Mouse (Mus musculus) adrenal gland, adult 2 months (tissue): ENCODE data around the gene Prpsap1. TPM values are rescaled to one million over a fixed set of nuclear protein-coding genes. Genes with fewer than 3 reads are reported as not detected.
"Not testable (repeated sequence)": the region's sequence is repeated elsewhere in the genome, so short reads cannot be mapped to it uniquely, and the experiment has no call there.

ENCODE experiments used
- DNase-seq: peaks from one replicate; pipeline ENCODE4 v3.0.0; 2021
- polyA plus RNA-seq: library from polyadenylated mRNA; depleted of rRNA; stranded (reverse); fragments of >200 nt; gene quantifications from 2 replicates; pipeline ENCODE4 v1.2.3, GENCODE M21; 2012
- total RNA-seq, 2 experiments: library from RNA; stranded (reverse); gene quantifications; 2 replicates each; pipeline ENCODE4 v1.2.3; 2021

The Prpsap1 gene
- total and polyA plus RNA-seq, 3 experiments, result 76.0 to 257 (median 85.0) TPM

GRCm38 (mm10) chr11:116488207-116488606 is 5.8 kb downstream of the Prpsap1 start:
- DNase-seq, result no peak

DNA sequence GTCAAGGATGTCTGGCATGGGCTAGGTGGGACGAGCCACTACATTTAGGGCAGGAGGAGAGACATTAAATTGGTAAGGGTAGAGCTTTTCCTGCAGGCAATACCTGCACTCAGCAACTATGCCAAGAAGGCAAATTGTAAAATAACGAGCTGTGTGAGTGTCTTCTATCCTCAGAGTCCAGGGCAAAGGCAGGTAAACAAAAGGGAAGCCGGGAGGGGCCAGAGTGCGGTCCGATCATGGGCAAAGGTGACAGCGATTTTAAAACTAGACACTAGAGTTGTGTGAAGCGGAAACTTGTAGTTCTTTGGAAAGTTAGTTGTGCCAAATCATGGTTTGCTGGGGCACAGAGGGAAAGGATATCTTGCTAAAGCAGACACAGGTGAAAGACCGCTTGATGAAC is 9.7 kb downstream of the Prpsap1 start:
- no peak for DNase-seq

DNA sequence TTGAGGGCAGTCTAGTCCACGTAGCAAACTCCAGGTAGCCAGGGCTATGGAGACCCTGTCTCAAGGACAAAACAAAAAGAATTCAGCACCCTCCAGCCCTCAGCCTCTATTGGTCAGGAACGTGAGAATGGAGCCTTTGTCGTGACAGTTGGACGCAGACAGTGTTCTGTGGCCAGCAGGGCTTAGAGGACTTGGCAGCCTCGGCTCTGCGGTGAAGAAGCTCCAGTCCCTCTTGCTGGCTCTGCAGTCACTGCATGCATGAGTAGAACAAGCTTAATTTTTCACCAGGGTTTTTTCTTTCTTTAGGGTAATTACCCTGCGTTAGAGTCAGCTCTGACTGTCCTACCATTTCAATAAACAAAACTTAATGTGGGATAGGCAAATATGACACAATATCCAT is 12.2 kb downstream of the Prpsap1 start:
- no peak for DNase-seq

DNA sequence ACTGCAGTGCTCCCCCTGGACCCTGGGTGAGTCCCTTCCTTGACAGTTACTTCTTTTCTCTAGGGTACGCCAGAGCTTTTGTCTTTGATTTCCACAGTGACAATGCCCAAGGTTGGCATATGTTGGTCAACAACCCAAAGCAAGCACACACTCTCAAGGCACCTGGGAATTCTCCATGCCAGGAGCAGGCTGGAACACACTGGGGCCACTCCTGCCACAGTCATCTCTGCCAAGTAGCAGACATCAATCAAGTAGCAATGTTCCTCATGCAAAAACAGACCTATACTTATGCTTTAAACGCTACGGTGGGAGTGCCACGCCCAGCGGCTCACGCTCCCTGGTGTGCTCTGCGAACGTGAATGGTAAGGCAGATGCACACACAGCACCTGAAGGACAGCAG is 13.0 kb downstream of the Prpsap1 start:
- DNase-seq, result no peak

DNA sequence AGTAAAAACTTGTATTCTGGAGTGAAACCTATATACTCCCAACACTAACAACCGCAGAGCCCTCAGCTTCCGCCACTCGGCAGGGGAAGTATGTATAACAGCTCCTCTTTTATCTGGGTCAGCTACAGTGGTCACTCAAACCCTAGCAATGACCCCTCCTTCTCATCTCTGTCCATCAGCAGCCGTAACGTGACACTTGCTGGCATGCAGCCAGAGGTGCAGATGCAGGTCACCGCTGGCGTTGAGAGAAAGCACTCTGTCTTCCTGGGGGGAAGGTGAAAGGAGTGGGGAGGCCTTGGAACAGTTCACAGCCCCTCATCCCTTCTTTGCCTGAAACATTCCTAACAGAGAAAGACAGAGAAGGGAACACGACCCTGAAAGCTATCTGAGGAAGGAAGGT is 14.2 kb downstream of the Prpsap1 start:
- no peak for DNase-seq

GRCm38 (mm10) chr11:116478978-116479377 is 15.0 kb downstream of the Prpsap1 start:
- DNase-seq, result no peak

DNA sequence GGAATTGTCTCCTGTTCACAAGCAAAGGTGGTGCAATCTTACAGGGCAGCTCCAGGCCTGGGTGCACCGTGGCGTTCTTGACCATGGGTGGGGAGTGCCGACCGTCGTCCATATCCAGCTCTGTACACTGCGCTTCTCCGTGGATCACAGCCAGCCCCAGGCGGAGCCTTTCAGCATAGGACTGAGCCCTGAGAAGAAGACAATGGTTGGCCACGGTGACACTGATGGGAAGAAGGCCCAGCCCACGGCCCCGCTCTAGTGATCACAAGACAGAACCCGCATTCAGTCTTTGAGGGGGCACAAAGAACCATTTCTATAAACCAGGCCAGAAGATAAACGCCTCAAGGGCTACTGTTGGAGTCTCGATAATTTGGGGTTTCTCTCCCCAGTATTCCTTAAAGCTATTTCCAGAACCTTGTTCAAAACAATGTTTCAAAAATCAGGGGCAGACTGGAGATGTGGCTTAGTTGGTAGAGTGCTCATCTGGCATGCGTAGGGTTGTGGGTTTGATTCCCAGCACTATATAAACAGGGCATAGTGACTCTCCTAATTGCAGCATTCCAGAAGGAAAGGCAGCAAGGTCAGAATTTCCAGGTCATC is 16.7 kb downstream of the Prpsap1 start:
- no peak for DNase-seq

- DNase-seq, result no peak
Measured at GRCm38 (mm10) chr11:116476696-116477095, 17.3 kb downstream of the Prpsap1 start.

DNA sequence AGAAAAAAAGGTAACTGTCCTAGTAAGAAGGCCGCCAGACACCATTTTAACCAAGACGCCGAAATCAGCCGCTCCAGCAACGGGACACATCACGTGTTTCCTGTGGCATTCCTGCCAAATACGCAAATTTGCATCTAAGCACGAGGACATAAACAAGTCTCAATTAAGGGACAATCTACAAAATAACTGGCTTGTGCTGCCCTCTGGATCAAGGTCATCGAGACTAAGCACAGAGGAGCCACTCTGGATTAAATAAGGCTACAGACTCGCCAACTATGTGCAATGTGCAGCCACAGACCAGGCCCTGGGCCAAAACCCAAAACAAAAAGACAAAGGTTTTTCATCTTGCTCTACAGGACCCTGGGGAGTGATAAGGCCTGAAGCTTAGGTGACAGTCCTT is 18.0 kb downstream of the Prpsap1 start:
- DNase-seq, result peak; percentile 64

GRCm38 (mm10) chr11:116472275-116472674 is 21.7 kb downstream of the Prpsap1 start:
- DNase-seq, result no peak

- DNase-seq, result peak; percentile 55
Measured at GRCm38 (mm10) chr11:116470896-116471295, 23.1 kb downstream of the Prpsap1 start.

DNA sequence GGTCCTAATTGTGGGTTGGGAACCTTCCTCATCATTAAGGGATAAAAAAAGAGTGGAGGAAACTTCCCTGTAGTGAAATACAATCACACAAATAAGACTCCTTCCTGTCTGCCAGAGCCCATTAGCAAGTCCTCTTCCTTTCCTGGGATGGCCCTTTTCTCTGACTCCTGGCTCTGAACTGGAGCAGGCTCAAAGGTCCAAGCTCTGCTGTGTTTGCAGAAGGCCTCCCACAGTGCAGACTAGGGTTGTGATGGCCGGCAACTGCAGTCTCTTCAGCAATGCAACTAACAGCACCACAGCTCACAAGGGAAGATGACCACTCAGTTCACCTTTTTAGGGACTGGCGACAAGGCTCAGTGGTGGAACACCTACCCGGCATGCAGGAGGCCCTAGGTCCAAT is 23.8 kb downstream of the Prpsap1 start:
- no peak for DNase-seq

DNA sequence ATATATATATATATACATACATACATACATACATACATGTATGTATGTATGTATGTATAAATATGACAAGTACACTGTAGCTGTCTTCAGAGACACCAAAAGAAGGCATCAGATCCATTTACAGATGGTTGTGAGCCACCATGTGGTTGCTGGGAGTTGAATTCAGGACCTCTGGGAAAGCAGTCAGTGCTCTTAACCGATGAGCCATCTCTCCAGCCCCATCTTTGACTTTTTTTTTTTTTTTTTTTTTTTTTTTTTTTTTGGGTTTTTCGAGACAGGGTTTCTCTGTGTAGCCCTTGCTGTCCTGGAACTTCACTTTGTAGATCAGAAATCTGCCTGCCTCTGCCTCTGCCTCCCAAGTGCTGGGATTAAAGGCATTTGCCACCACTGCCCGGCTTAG is 25.7 kb downstream of the Prpsap1 start:
- DNase-seq, result not testable (repeated sequence)

- DNase-seq, result no peak
Measured at GRCm38 (mm10) chr11:116466141-116466540, 27.9 kb downstream of the Prpsap1 start, which contains the start of gene Qrich2. Gene Qrich2, minus strand, starts transcription at chr11:116466241.

DNA sequence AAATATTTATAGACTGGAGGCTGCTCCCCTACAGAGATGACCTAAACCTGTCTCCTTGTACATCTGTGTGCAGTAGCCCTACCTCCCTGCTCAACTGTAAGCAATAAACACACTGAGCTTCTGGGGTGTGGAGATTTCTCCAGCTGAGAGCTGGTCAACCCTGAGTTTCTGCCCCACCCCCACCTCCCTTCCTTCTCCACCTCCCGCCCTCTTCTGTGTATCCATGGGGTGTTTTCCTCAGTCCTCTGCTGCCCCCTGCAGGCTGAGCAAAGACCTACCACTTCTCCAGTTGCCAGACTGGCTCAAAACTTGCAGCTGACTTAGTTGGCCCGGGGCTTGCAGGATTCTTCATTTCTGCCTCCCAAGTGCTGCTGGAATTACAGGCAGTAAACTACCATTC is 30.2 kb downstream of the Prpsap1 start:
- DNase-seq, result peak; percentile 84

DNA sequence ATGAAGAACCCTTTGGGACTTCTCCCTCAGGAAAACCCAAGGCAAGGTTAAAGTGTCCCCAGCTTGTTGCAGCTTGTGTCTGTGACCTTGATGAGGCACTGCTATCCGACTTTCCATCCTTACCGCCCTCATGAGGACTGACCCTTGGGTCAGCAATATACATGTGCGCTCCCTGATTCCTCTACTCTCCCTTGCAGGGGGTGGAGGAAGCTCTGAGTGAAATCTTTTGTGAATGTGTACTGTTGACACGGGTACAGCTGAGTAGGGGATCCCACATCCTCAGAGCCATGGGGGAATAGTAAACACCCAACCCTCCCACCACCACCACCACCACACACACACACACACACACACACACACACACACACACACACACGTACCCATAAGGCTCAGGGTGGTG is 30.7 kb downstream of the Prpsap1 start:
- no peak for DNase-seq

- DNase-seq, result no peak
Measured at GRCm38 (mm10) chr11:116459786-116460185, 34.2 kb downstream of the Prpsap1 start.

DNA sequence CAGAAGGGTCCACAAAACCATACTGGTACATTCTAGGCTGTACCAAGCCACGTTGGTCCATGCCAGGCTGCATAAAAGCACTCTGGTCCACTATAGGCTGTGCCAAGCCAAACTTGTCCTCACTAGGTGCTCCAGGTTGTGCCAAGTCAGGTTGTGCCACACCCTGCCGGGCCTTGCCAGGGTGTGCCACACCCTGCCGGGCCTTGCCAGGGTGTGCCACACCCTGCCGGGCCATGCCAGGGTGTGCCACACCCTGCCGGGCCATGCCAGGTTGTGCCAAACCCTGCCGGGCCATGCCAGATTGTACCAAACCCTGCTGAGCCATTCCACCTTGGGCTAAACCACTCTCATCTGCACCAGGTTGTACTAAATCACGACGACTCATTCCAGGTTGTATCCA is 37.8 kb downstream of the Prpsap1 start:
- no peak for DNase-seq

- no peak for DNase-seq
Measured at GRCm38 (mm10) chr11:116453889-116454288, 40.1 kb downstream of the Prpsap1 start.

DNA sequence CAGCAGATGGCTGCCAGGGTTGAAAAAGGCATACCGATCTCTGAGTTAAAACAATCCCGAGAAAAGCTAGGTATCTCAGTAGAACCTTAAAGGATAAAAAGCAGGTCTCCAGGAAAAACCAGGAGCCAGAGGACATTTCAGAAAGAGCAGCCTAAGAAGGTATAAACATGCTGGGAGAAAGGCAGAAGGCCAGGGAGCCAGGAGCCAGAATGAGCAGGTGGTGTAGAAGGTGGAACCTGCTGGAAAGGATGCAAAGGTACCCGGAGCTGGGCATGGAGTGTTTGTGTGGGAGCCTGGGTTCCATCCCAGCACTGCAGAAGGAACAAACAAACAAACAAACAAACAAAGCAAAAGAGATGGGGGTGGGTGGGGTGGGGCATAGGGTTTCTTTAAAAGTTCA is 44.7 kb downstream of the Prpsap1 start:
- DNase-seq, result no peak

- DNase-seq, result no peak
Measured at GRCm38 (mm10) chr11:116447822-116448221, 46.2 kb downstream of the Prpsap1 start.

DNA sequence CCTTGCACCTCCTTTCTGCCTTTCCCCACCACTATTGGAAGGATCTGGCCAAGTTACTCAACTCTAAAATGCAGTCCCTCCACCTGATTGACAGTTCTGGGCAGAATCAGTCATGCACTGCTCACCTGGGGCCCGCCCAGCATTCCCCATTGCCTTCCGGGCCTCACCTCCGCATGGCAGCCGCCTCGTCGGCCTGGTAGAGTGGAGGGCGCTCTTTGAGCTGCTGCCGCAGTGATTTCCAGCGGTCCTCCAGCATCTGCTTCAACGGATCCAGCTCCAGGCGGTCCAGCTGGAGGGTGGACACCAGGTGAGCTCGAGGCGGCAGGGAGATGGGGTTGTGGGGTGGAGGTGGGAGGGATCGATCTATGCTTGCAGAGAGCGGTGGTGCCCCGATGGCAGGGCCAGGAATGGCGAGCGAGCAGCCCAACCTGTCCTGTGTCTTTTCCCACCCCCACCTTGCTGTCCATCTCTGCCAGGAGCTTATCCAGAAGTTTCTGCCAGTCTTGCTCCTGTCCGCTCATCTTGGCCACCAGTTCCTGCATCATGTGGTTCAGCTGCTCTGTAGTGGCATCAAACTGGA is 47.6 kb downstream of the Prpsap1 start:
- no peak for DNase-seq

DNA sequence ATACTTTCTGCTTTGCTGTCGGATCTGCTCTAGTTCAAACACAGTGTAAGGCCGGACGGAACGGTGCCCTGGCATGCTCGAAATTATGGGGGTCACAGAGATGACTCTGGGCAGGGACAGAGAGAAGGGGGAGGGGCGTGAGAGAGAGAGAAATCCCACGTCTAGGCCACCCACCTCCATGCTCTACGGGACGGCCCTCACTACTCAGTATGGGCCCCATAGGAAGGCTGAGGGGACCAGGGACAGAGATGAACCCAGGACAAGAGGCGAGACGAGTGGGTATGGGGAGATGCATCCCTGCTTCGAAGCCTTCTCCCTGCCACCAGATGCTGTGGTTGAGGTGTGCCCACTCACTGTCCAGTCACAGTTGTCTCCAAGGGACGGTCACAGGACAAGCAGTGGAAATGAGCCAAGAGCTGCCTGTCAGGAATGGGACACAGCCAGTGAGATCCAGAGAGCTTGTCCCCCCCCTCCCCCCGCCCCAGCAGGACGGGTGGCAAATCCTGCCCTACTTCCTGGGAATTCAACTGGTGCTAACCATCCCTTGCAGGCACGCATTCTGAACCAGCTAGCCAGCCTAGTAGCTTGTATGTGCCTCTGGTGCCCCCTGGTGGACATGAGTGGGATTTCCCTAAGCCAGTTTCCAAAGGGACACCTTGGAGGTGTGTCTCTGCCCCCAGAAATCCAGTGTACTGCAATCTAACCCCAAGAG is 48.2 kb downstream of the Prpsap1 start:
- DNase-seq, result peak; percentile 92

DNA sequence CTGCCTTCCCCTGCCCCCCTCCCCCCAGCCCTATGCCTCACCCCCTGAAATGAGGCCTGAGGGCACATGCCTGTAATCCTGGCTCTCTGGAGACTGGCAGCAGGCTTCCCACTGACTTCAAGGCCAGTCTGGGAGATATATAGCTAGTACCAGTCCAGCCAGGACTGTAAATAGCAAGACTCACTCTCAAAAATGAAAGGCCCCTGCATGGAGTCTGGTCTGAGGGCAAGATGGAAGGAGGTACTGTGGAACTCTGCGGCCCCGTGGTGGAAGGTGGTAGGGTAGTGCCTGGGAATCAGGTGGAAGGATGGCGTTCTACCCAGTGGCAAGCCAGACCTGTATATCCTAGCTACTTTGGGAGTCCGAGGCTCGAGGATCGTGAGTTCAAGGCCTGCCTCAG is 50.1 kb downstream of the Prpsap1 start:
- DNase-seq, result peak; percentile 33
